Mouse (Mus musculus) testis, postnatal 14 days (tissue): ENCODE measurements at regions not wholly inside any gene's neighbourhood (a gene's known extent, or its start where the extent isn't known, plus 50 kb on each side); places are given as distances from the start of the nearest gene placed in this dataset.

Experiments
- DNase-seq: peaks from one replicate; pipeline ENCODE4 v3.0.0; 2021; ENCODE audit warnings: low spot score

DNA sequence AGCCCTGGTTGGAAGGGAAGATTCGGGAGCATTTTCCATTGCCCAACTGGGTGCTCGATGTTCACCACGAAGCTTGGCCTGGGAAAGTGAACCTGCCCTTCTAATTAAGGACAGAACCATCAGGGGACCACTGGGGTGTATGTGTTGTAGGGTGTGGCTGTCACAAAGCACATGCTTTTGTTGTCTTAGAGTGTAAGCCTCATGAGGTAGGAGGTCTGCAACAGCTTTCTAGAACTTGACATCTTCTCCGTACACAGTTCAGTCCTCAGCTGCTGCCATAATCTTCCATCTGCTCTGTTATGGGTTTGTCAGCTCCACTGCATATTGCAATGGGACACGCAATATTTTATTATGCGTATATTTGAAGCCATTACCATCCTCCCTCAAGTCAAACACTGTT is 127.9 kb upstream of the Jag1 start:
- DNase-seq = no peak

- no peak for DNase-seq
Measured at GRCm38 (mm10) chr2:137243914-137244313, 127.5 kb upstream of the Jag1 start.

- no peak for DNase-seq
Measured at GRCm38 (mm10) chr2:137236961-137237360, 120.5 kb upstream of the Jag1 start.

- DNase-seq = no peak
Measured at GRCm38 (mm10) chr2:137233936-137234335, 117.5 kb upstream of the Jag1 start.

- DNase-seq = no peak
Measured at GRCm38 (mm10) chr2:137231161-137231560, 114.7 kb upstream of the Jag1 start.

DNA sequence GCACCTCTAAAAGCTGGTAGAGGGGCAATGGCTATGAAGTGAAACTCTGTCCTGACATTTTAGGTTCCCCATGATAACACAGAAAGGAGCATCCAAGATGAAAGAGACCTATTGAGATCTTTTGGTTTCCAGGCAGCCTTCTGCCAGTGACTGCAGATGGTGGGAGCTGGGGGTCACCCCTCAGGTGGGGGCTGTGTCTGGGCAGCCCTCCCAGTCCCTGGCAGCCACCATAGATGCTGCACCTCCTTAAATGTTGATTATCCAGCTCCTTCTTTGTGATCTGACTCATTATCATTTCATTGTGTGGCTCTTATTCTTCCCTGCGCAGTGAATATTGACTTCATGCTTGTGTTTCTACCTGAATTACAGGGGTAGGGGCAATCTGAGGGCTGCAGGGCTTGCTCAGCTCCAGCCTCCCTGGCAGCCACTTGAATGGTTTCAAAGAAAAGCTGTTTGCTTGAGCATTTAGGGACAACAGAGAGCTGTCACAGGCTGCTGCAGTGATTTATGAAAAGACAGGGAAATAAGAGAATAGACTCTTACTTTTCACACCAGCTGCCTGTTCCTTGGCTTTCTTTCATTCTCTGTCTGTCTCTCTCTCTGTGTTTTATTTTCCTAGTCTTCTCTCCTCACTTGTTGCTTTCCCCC is 113.1 kb upstream of the Jag1 start:
- no peak for DNase-seq

DNA sequence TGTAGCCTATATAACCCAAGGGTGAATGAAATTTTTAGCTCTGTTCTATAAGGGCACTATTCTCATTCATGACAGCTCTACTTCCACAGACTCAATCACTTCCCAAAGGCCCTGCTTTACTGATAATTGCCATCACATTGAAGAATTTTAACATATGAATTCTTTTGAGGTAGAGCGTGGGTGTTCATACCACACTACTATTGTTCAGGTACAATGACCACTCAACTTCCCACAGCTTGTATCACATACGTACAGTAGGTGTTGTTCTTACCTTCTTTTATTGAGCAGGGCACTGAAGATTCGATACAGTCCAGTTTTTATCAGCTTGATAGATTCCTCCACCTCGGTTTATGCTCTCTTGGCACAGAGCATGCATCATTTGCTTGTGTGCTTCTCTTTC is 111.1 kb upstream of the Jag1 start:
- no peak for DNase-seq

DNA sequence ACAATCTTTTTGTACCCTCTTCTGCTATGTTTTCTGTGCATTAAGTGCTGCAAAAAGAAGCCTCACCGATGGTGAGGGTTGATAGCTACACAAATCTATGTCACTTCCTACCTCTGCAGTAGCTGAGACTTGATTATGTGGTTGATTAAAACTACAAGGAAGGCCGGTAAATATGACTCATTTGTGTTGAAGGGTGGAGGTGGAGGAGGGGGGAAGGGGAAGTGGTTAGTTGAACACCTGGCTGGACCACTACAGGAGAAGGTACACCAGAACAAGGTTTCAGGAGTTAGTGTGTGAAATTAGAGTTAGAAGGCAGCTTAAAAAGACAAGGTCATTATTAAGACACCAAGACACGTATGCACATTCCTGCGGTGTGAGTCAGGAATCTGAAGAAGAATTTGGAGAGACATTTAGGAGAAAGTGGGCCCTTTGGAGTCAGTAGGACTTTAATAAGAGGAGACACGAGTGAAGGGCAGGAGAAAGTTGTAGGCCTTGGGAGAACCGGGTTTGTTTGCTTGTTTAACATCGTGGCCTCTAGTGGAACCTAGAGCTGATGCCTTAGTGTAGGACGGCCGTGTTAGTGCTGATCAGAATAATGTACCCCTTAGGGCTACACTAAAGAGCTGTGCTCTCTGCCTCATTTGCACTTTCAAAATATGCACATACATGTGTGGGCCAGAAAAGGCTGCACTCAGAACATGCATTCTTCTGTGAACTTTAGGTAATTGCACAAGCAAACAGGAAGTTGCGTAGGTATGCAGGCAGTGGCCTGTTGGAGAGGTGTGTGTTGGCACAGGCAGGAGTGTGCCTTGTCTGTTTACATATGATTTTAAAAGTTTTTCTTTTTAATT is 108.5 kb upstream of the Jag1 start:
- no peak for DNase-seq

DNA sequence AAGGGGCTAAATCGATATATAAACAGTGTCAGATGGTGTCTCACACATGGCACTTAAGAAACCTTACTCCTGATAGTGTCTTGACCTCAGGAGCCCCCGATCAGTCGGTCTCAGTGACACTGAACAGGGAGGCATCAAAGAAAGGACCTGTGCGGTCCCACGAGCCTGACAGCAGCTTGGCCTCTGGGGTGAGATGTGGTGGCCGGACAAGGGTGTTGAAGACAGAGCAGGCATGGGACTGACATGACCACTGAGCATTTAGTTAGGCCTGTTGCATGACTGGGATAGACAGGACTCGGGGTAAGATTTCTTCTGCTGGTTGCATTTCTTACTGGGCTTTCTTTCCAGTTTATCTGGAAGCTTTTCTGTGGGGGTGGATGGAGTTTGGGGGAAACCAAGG is 99.3 kb upstream of the Jag1 start:
- no peak for DNase-seq

- no peak for DNase-seq
Measured at GRCm38 (mm10) chr2:137207846-137208245, 91.4 kb upstream of the Jag1 start.

DNA sequence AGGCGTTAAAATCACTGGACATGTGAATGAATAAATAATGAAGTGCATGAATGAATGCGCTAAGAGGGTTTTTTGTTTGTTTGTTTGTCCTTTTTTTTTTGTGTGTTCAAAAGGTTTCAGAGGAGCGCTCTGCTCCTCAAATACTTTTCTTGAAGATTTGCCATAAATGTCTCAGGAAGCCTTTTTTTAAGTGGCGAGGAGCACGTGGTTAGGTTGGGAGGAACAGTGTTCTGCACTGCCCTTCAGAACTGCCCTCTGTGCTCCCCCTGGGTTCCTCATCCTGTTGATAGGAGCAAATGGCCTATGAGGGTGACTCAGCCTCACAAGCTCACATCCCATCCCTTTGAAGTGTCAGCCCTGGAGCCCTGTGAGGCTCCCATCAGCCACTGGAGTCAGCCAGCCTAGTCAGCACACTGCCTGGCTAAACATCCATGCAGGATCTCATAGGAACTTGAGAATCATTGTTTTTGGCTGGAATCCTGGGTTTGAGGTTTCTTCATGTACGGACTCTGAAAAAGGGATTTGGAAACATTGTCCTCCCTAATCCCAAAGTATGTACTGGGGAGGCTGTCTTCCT is 87.9 kb upstream of the Jag1 start:
- DNase-seq = no peak

- no peak for DNase-seq
Measured at GRCm38 (mm10) chr2:137200101-137200500, 83.7 kb upstream of the Jag1 start.

GRCm38 (mm10) chr2:137192183-137192582 is 75.7 kb upstream of the Jag1 start:
- no peak for DNase-seq

- DNase-seq = no peak
Measured at GRCm38 (mm10) chr2:137169176-137169575, 52.7 kb upstream of the Jag1 start.

DNA sequence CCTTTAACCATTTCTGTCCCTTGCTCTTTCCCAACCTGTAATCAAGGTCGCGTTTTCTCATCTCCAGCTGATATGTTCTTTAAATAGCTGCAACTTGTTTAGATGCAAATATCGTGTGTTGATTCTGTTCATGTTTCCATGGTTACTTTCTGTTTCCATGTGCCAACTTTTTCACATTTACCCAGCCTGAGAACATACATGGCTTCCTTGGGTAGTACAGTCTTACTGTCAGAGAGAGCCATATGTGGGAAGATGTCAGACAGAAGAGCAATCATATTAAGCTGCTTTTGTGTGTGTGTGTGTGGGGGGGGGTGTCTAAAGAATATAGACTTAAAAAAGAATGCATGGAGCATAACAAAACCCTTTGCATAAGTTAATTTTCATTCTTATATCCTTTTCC is 52.2 kb upstream of the Jag1 start:
- DNase-seq = no peak
